Mouse (Mus musculus) thymus, postnatal 4 days (tissue): ENCODE results near the gene Gen1.
A peak's percentile ranks its signal among the peaks of the same experiment; 100 is the strongest.

Experiments used
- DNase-seq: peaks from one replicate; pipeline ENCODE4 v3.0.0; 2021

Gene Gen1

DNA sequence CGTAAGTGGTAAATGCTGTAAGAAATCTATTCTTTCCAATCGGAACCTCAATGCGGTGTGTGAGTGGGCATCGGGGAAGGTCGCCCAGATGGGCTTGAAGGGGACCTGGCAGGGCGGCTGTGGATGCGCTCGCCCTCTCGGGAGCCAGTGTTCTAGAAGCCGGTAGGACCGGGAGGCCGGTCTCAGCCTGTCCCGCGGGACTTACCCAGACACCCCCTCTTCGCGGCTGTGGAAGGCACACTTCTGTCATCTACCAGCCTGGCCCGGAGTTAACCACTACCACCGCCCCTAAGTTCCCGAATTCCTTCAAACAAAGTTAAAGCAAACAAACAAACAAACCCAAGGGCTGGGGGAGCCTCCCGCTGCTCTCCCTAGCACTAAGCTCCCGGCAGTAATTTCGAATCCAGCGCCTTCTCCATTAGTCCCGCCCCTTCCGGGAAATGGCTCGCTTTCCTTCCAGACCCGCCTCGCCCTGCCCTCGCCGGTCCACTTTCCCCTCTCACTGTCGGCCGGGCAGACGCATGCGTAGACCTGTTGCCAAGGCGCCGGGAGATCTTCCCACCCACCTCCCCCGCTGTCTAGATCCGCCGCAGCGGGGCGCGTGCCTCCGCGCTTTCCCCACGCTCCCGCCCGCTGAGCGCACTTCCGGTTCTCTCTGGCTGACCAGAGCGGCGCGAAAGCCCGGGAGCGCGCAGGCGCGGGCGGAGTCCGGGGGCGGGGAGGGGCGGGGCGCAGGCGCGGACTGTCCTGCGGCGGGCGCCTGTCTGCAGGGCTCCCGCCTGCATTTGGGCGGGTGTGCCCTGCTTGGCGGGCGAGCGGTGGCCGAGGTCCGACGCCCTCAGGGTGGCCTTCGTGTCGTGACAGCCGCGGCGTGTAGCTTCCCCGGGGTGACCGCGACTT, at the start of gene Gen1, which contains the start of gene Smc6:
Gene Gen1, minus strand, starts transcription at position 420 of the 900 bp plus-strand sequence.
Gene Smc6, plus strand, starts transcription at position 505 of the 900 bp plus-strand sequence.
- peak; percentile 89 for DNase-seq

DNA sequence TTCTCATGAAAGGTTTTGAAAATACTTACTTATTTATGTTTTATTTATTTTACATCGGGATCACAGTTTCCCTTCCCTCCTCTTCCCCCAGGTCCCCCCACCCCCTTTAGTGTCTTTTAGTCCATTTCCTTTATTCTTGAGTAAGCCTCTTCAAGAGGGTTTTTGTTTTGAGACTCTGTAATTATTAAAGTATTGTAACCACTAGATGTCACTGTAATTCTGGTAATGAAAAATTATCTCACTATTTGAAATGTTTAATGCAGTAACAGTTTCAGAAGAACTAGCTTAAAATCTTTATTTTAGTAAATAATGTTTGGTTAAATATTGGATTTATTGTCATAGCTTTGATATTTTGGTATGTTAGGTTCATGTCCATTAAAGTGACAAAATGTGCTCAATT, 48.2 kb upstream of the Gen1 start:
- DNase-seq, result no peak

DNA sequence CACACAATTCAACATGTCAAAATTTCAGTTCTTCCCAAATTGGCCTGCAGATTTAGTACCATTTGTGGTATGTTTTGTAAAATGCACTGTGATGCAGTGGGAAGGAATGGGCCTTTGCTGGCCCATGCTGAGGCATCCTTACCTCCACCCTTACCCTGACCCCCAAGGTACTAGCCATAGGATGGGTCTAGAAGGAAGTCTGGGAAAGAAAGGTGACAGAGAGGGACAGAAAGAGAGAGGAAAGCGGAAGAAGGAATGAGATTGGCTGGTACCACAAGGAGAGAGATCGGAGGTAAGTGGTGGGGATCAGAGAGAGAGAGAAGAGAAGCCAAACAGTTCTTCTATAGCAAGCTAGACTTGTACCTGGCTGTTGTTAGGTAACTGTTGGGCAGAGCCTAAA, 45.5 kb upstream of the Gen1 start:
- no peak for DNase-seq

DNA sequence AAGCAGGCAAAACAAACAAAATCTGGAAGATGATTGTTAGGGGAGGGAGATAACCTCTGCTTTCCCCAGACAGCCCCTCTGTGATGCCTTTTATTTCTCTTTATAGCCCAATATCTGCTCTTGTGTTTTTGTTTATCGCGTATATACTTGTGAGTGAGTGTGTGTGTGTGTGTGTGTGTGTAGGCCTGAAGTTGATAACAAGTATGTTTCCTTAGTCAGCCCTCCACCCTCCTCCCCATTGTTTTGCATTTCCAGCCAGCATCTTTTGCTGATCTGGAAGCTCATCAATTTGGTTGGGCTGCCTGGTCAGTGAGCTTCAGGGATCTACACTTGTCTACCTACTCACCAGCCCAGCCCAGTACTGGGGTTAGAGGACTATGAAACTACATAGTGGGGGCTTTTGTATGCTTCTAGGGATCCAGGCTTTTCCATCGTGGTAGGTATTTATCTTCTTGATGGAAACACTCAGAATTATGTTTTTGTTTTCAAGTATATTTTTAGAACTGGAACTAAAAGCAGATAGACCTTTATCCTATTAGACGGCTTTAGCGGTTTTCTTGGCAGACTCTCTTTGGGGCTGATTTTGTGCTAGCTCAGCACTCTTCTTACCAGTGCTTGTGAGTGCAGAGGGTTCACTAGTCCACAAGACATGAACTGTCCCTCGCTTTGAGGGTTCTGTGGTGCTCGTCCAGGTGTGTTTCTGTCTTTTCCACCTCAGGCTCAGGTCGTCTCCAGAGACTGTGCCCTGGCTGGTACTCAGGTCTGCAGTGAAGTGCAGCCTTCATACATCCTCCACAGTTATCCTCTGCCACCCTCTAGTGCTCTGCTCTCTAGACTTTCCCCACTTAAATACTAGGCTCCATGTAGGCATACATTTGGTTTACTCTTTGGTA, 41.4 kb upstream of the Gen1 start:
- no peak for DNase-seq

DNA sequence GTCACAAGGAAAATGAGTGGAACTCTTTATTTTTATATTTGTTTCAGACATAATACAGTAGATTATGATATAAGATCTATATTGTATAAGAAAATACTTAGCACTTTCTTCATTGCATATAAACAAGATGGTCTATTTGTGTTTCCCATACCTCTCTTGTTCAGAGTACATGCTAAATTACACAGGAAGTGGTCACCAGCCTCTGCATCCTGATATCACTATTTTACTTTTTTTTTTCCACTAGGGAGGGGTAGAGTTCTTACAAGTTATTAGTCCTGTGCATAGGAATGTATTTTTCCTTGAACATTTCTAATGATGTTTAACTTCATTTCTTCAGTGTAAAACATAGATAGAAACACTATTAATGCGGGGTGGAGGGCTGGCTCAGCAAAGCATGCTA, 35.3 kb upstream of the Gen1 start:
- DNase-seq, result no peak

DNA sequence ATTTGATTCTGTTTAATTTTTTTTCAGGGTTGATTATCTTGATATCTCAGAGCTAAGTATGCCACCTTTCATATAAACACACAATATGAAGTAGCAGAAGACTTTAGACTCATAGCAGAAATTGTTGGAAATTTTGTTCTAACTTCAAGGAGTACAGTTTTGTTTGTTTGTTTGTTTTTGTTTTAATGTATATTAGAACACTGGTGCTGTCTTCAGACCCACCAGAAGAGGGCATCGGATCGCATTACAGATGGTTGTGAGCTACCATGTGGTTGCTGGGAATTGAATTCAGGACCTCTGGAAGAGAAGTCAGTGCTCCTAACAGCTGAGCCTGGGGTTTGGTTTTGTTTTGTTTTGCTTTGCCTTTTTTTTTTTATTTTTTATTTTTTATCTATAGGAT, 20.8 kb upstream of the Gen1 start:
- peak; percentile 19 for DNase-seq

DNA sequence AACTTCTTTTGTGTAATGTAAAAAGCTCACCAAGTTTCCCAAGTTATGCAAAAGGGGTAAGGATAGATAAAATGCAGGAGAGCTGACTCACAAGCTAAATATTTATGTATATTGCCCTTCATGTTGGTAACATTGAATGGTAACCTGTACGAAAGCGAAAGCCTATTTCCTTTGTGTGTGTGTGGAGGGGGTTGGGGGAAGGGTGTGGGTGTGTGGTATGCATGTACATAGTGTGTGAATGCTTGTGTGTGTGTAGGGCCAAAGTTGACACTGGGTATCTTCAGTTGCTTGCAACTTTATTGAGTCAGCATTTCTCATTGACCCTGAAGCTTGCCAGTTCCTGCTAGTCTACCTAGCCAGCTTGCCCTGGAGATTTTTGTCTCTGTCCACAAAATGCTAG, 16.0 kb upstream of the Gen1 start:
- DNase-seq, result no peak

DNA sequence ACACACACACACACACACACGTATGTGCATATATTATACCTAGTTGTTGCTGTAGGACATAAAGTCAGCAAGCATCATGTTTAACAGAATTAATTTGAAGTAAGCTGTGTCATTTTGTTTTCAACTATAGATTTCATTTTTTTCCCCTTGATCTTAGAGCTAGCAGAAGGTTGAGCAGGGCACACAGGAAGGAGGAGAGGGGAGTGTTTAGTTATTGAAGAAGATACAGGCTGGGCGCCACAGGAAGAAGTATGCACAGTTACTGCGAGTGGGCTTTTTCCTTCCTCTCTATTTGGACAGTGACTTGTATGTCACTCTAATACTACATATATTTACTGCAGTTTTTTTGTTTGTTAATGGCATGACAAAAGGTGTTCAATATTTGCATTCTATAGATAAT, 14.3 kb upstream of the Gen1 start:
- no peak for DNase-seq

DNA sequence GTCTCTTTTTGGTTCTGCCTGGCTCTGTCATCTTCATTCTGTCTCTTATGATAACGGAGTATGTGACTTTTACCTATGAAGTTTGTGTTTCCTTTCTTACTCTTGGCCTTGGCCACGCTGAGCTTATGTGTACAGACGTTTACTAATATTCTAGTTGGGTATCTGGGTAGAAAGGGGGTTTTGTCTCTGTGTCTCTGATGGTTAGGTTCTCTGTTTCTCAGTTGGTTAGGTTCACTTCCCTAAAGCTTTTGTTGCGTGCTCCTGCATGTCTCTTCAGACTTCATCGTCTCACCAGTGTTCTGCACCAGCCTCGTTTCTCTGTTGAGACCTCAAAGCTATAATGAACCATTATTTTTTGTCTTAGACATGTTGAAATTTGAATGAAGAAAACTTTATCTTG, 11.6 kb upstream of the Gen1 start:
- no peak for DNase-seq

DNA sequence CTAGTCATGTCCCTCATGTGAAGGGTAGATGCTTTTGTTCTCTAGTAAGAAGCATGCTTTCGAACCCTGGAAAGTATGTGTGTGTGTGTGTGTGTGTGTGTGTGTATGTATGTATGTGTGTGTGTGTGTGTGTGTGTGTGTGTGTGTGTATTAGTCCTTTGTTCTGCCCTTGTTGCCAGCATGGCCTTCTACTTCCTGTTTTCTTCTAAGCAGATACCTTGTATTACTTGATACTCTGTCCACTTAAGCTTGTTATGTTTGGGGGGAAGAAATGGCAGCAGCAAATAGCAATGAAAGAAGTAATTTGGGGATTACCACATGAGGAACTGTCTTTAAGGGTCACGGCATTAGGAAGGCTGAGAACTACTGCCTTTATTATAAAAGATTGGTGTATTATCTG, 11.0 kb upstream of the Gen1 start:
- DNase-seq, result no peak

DNA sequence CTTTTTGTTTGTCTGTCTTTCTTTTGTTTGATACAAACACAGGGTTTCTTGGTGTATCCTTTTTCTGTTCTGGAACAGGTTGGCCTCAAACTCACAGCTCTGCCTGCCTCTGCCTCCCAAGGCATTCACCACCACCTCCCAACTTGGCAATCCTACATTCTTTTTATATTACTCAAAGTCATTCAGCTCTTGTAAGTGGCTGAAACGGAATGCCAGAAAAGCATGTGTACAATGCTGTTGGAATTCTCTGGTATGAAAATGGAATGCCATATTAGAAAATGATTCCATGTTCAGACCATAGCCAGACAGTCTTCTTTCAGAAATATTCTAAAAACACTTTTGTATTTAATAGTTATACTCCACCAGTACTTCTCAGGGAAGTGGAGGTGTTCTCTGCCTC, 7.6 kb upstream of the Gen1 start:
- no peak for DNase-seq

DNA sequence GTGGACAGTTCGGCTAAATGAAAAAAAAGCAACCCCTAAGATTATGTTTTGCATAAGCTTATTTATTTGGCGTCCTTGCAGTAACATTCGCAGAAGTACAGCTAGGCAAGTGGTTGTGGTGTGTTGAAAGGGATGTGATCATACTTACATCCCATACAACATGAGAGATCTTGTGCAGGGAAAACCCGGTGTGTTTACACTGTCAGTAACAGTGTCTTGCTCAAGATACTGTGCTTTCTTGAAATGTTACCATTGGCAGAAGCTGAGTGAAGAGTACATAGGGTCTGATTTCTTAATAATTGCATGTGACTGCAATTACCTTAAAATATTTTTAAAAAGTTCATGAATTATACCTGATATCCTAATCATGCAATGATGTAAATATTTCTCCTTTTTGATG, 7.0 kb upstream of the Gen1 start:
- DNase-seq, result no peak

DNA sequence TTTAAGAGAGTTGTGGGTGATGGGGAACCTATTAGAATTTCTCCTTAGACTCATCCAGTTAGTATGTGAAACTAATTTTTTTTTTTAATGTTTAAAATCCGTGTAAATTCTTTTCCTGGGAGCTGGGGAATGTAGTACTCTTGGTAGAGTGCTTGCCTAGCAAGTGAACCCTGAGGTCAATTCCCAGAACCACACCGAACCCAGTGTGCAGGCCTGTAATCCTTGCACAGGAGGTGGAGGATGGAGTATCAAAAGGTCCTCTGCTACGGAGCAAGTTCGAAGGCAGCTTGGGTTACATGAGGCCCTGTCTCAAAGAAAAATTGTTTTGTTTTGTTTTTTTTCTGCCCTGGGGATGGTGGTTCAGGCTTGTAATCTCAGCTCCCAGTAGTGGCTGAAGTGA, 1.4 kb upstream of the Gen1 start:
- peak; percentile 21 for DNase-seq

DNA sequence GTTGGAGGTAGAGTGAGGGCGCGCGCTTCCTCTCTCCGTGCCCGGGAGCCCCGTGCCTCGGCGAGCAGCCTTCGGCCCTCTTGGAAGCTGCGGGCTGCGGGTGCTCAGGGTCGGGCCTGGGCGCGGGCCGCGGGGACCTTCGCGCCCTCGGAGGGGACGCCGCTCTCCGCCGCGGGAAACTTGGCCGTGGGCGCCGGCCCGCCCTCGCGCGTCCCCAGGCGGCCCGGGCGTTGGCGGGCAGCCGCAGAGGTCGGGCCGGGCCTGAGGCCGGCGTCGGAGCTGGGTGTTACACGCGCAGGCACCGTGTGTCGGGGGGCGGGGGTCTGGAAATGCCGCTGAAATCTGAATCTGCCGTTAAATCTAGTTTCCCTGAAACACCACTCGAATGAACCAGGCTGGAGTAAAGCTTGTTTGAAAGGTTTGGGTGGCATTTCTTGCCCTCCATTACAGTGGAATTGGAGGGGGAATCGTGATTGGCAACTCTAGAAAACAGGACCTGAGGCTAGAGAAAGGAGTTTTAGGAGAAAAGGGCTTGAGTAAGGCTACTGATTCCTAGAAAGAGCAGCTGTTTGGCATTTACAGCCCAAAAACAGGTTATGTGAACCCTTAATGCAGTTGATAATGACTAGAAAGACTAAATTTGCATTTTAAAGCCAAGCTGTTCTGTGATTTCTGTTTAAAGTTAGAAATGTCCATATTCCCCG, 833 bp upstream of the Gen1 start:
- DNase-seq, result no peak

DNA sequence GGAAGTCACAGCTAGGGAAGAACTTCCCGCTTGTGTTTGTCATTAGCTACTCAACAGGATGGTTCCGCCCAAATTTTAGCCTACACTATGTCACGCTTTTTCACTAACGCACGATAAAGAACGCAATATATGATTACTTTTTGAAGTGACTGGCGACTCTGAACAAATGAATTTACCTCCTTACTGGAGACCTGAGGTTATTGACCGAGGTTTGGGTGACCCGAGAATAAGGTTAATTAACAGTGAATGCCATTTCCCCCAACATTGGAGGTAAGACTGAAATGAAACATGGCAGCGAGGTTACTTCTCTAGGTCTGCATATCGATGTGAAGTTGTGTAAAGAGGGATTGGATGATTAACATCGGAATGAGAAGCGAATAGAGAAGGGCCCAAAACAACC, 706 bp downstream of the Gen1 start:
- DNase-seq, result no peak

DNA sequence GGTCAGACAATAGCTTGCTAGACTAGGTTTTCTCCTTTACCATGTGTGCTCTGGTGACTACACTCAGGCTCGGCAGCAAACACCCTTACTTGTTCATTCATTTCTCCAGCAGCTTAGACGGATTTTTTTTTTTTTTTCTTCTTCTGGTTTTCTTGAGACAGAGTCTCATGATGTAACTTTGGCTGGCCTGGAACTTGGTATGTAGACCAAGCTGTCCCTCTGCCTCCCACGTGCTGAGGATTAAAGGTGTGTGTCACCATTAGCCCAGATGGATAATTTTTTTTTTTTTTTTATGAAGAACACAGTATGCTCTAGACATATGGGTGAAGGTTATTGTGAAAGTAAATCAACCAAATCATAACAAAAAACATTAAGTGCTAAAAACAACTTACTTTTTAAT, 15.3 kb downstream of the Gen1 start:
- DNase-seq, result no peak

DNA sequence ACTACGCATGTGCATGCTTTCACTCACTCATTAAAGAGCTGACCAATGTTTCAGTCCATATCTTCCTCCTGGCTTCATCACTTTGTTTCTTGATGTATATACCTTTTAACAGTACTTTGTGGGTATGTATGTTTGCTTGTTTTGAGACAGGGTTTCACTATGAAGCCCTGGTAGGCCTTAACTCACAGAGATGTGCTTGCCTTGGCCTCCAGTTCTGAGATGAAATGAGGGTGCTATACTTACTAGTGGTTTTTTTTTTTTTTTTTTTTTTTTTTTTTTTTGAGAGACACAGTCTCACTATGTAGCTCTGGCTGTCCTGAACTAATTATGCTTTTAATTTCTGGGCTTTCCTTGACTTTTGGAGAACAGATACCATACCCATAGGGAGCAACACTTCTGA, 18.1 kb downstream of the Gen1 start:
- DNase-seq, result no peak

DNA sequence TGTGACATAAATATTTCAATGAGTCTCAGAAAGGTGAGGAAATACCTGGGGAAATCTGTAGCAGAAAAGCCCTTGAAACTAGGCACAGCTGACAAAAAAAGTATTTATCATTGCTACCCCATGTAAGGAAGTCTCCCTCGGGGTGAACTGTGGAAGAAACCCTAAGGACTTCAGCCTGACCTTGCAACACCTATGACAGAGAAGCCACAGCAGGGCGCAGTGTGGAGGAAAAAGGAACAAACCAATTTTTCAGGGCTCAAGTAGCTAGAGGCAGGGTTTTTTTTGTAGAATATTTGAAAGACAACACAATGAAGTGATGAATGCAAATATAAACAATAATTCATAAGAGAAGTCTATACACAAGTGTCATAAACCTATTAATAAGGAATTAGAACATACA, 29.6 kb downstream of the Gen1 start:
- DNase-seq, result no peak

DNA sequence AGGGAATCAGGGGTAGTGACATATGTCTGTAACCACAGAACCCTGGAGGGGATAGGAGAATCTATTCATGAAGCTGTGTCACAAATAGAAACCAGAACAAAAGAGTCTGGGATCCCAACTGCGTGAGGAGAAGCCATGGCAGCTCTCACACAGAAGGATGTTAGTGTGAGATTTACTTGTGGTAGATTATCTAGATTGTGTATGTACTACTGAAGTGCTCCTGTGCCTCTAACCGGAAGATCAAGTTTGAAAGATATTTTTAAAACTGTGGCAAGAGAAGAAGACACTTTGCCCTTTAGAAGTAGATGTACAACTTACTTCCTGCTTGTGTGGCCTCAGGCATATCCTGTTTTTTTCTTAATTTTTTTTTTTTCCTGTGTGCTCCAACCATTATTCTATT, 35.3 kb downstream of the Gen1 start:
- no peak for DNase-seq

DNA sequence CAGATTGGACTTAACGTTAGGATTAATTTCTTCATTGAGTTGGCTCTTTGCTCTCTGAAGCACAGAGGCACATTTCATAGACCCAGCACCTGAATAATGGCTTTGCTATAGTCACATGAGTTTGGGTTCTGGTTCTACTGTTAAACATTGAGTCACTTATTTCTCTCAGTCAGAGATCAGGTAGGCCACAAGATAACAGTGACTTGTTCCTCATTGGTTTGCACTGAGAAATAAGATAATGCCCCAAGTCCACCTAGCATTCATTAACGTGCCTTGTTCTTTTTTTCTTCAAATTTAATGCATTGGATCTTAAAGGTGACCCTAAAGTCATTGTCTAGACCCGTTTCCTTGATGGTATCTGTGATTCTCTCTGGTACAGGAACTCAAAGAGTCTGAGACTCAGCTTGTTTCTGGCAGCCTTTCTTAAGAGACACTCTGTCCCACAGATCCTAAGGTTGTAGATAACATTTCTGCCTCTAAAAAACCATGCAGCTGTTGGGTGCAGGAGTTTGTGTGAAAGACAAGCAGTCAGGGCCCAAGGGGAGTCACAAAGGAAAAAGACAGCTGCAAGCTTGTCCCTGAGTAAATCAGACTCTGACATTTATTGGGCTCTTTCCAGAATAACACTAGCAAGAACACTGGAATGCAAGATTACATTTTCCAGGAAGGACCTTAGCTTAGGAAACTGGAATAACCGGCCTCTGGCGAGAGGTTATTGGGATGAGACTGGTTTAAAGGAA, 38.9 kb downstream of the Gen1 start:
- DNase-seq, result no peak

DNA sequence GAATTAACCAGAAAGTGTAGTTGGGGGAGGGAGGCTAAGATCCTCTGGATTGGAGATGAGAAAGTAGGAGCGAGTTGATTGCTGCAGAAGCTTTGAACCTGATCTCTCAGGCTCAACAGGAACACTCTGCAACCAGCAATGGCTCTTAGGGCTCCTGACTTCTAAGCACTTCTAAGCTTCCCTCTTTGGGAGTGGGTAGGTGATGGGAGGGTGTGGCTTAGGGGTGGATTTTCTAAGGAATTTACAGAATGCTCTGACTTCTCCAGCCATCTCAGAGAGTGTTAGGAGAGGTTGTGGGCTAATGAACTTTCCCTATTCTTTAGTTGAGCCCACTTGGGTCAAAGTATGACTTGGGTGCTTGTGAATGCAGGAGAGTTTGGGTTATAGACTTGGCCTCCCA, 39.5 kb downstream of the Gen1 start:
- DNase-seq, result no peak

DNA sequence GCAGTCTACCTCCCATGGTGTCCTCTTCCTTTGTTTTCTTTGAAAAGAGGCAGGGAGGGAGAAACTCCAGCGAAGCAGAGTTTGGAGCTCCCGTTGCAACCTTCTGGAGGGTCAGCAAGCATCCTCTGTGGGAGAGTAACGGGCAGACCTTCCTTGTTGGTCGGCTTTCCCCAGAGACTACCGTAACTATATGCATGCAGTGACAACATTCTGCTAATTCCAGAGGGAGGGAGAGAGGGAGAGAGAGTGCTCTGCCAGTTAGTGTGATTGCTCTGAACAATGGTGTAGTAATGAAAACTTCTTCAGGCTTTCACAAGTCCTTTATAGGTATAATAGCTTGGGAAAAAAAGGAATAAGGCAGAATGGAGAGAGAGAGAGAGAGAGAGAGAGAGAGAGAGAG, 40.9 kb downstream of the Gen1 start:
- DNase-seq, result no peak

DNA sequence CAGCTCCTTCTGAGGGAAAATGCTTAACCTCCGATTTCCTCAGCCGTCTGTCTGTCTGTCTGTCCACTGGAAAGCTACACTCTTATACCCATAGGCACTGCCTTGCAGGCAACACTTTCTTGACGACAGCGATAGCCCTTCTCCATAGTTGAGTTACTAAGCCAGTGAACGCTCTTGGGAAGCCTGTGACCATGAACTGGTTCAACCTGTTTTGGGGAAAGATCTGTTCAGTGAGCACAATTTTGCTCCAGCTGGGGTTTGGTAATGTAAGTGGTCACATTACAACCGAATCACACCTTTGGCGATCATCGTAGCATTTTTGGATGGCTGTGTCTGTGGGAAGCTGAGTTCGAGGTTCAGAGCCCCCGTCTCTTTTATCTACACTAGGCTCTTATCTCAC, 42.5 kb downstream of the Gen1 start:
- DNase-seq, result no peak
